Mouse (Mus musculus) thymus, adult 2 months (tissue): ENCODE data around the gene Clstn2.

Source experiments
- CTCF ChIP-seq: fragments of 200-500 bp; IDR thresholded peaks from 2 replicates; pipeline ENCODE4 v1.5.1; 2012; ENCODE audit warnings: mild to moderate bottlenecking, control low read depth, low read length, moderate library complexity, borderline replicate concordance; ENCODE audit not compliant: control insufficient read depth, poor library complexity, insufficient read depth; ENCODE audit errors: extremely low read depth
- POLR2A ChIP-seq: fragments of 200-500 bp; IDR thresholded peaks from 2 replicates; pipeline ENCODE4 v1.6.1; 2012; ENCODE audit warnings: mild to moderate bottlenecking, low read length, control low read depth, moderate library complexity; ENCODE audit not compliant: control insufficient read depth, poor library complexity, insufficient read depth; ENCODE audit errors: extremely low read depth

DNA sequence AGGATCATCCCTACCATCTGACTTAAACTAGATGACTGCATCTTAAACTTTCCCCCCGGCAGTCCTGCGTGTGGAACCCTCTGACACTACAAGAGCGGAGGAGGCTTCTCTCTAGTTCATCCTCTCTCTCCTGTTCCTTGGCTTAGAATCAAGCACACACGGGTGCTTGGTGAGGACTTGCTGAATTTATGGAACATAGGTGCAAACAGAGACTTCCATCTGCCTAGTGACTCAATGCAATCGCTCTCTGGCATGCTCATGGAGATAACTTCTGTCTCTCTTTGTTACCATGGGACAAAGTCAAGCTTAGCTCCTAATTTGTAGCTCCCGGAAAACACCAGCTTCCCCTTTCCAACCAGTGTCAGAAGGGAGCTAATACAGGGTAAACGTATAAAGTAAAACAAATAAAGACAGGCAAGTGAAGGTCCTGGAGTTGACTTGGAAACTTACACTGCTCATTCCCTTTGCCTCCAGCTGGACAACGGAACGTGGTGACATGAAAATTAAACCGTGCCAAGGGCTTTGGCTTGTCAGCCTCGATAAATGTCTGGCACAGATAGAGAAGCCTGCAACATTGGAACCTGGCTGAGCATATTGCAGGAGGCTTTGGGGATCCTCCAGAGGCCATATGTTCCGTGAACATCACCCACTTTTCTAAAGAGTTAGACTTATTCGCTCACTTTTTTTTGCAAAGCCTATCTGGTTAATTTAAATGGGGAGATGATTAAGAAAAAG, 583.5 kb downstream of the Clstn2 start:
- TF ChIP-seq POLR2A (no peak), CTCF (no peak)
